Mouse (Mus musculus): ENCODE data around the gene Tmem63b. TPM values are rescaled to one million over a fixed set of nuclear protein-coding genes. Genes with fewer than 3 reads are reported as not detected.

The Tmem63b gene
- total and polyA plus RNA-seq, 3 experiments, result 12.3 to 37.9 TPM; not detected in 1

- no peak for DNase-seq (ENCODE audit: low read depth, low spot score)
- TF ChIP-seq ZC3H11A (IDR thresholded peaks at IDR 0.05; ENCODE audit: low read depth, low read length) (no peak), TAL1 (IDR thresholded peaks at IDR 0.05; ENCODE audit: low read length) (no peak), E2F4 (IDR thresholded peaks at IDR 0.05; ENCODE audit: borderline replicate concordance, low read depth, low read length) (no peak), MAZ (IDR thresholded peaks at IDR 0.05; ENCODE audit: low read depth, low read length) (no peak), CHD2 (IDR thresholded peaks at IDR 0.05; ENCODE audit: low read length) (no peak), ELF1 (IDR thresholded peaks at IDR 0.05; ENCODE audit: low read depth, low read length) (no peak), ZMIZ1 (IDR thresholded peaks at IDR 0.05; ENCODE audit: low read depth, low read length) (no peak), MYC (IDR thresholded peaks at IDR 0.05; ENCODE audit: low read depth, low read length) (no peak), SMC3 (IDR thresholded peaks at IDR 0.05; ENCODE audit: low read depth, low read length) (no peak), MAFK (IDR thresholded peaks at IDR 0.05; ENCODE audit: borderline replicate concordance, low read depth, low read length) (no peak), BHLHE40 (IDR thresholded peaks at IDR 0.05; ENCODE audit: borderline replicate concordance, low read depth, low read length) (no peak), CTCF (IDR thresholded peaks at IDR 0.05 in 2 of 3, conservative IDR thresholded peaks at IDR 0.05 in 1 of 3; ENCODE audit: control insufficient read depth in 1 of 3, insufficient read depth in 1 of 3, low read depth in 2 of 3, low read length in 3 of 3, poor library complexity in 1 of 3, severe bottlenecking in 1 of 3) (no peak), POLR2AphosphoS2 (IDR thresholded peaks at IDR 0.05; ENCODE audit: low read length) (no peak)
Observed at GRCm38 (mm10) chr17:45693812-45694565, 7.3 kb upstream of the Tmem63b start.

DNA sequence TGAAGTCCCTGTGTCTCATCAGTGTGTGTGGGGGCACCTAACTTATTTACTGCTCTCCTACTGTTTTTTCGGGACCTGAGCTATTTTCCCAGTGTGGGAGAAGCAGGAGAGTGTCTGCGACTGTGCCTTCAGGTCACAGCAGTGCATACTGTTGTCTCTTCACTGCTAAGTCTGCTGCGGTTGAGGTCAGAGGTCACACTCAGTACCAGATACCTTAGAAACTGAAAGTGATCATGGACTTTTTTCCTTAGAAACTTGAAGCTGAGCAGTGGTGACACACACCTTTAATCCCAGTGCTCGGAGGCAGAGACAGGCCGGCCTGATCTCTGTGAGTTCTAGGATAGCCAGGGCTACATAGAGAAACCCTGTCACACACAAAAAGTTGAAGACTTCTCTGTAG, 5.5 kb upstream of the Tmem63b start:
- Histone ChIP-seq H3K4me3 (ENCODE audit: control insufficient read depth in 1 of 2, insufficient read depth in 1 of 2, low read depth in 2 of 2, low read length in 2 of 2) (no peak overlapping the region), H3K4me1 (ENCODE audit: control insufficient read depth in 1 of 2, insufficient read depth in 2 of 2, low read length in 2 of 2) (peaks cover 6 to 24% of the 10 kb centered on the region in 2 experiments), H3K27ac (ENCODE audit: control insufficient read depth, low read depth, low read length) (no peak overlapping the region), H3K9me3 (replicated peaks; ENCODE audit: insufficient read depth, low read length) (no peaks in the 10 kb centered on the region), H3K27me3 (ENCODE audit: control insufficient read depth in 1 of 2, insufficient read depth in 2 of 2, low read length in 2 of 2) (no peaks in the 10 kb centered on the region), H3K36me3 (ENCODE audit: control insufficient read depth in 1 of 2, insufficient read depth in 2 of 2, low read length in 2 of 2) (peaks cover 0 to 16% of the 10 kb centered on the region in 2 experiments; a peak in 2 of 4 replicates), H3K79me2 (ENCODE audit: control insufficient read depth, insufficient read depth, low read length, poor library complexity) (peaks cover 15% of the 10 kb centered on the region), H3K9ac (ENCODE audit: control insufficient read depth, low read depth, low read length, poor library complexity, severe bottlenecking) (no peak overlapping the region)
- no peak for DNase-seq (ENCODE audit: low read depth, low spot score)
- TF ChIP-seq RCOR1 (IDR thresholded peaks at IDR 0.05; ENCODE audit: low read depth, low read length) (no peak), GABPA (IDR thresholded peaks at IDR 0.05; ENCODE audit: low read depth, low read length) (no peak), TCF12 (IDR thresholded peaks at IDR 0.05; ENCODE audit: low read depth, low read length) (no peak), MAZ (IDR thresholded peaks at IDR 0.05; ENCODE audit: low read depth, low read length) (no peak), CHD2 (IDR thresholded peaks at IDR 0.05; ENCODE audit: low read length) (no peak), CTCF (IDR thresholded peaks at IDR 0.05 in 2 of 3, conservative IDR thresholded peaks at IDR 0.05 in 1 of 3; ENCODE audit: control insufficient read depth in 1 of 3, insufficient read depth in 1 of 3, low read depth in 2 of 3, low read length in 3 of 3, poor library complexity in 1 of 3, severe bottlenecking in 1 of 3) (no peak), JUND (IDR thresholded peaks at IDR 0.05; ENCODE audit: low read depth, low read length) (no peak), MEF2A (IDR thresholded peaks at IDR 0.05; ENCODE audit: extremely low read depth, insufficient replicate concordance, low read depth, low read length, poor library complexity, severe bottlenecking) (no peak), MXI1 (IDR thresholded peaks at IDR 0.05; ENCODE audit: low read depth, low read length) (no peak), POLR2AphosphoS2 (IDR thresholded peaks at IDR 0.05; ENCODE audit: low read length) (no peak), MAX (IDR thresholded peaks at IDR 0.05; ENCODE audit: low read length) (no peak), ETS1 (IDR thresholded peaks at IDR 0.05; ENCODE audit: low read depth, low read length) (no peak)

More at GRCm38 (mm10) chr17:45693812-45694565, 7.3 kb upstream of the Tmem63b start:
- Histone ChIP-seq H3K4me1 (ENCODE audit: control insufficient read depth in 1 of 2, insufficient read depth in 2 of 2, low read length in 2 of 2) (peaks cover 6 to 19% of the 10 kb centered on the region in 2 experiments), H3K36me3 (ENCODE audit: control insufficient read depth in 1 of 2, insufficient read depth in 2 of 2, low read length in 2 of 2) (peaks cover 2 to 12% of the 10 kb centered on the region in 2 experiments; a peak in 3 of 4 replicates), H3K79me2 (ENCODE audit: control insufficient read depth, insufficient read depth, low read length, poor library complexity) (peaks cover 5% of the 10 kb centered on the region; the same call in 1 of the 2 replicates), H3K9ac (ENCODE audit: control insufficient read depth, low read depth, low read length, poor library complexity, severe bottlenecking) (no peak overlapping the region), H3K9me3 (replicated peaks; ENCODE audit: insufficient read depth, low read length) (no peaks in the 10 kb centered on the region), H3K4me3 (ENCODE audit: control insufficient read depth in 1 of 2, insufficient read depth in 1 of 2, low read depth in 2 of 2, low read length in 2 of 2) (no peak overlapping the region), H3K27me3 (ENCODE audit: control insufficient read depth in 1 of 2, insufficient read depth in 2 of 2, low read length in 2 of 2) (no peaks in the 10 kb centered on the region), H3K27ac (ENCODE audit: control insufficient read depth, low read depth, low read length) (no peak overlapping the region; the same call in 1 of the 2 replicates)
